In genomic region chr15:81891140-81891802, GRCm38 (mm10) we compare ENCODE assay signal across 16 mouse cellular contexts. TPM values are rescaled to one million over a fixed set of nuclear protein-coding genes. Genes with fewer than 3 reads are reported as not detected.
DNase-seq lines count a peak whose midpoint lies in the region; ATAC-seq and TF ChIP-seq lines count a peak whose summit lies in the region.
"Had no signal": no experiment of that assay in that cellular context is flagged by ENCODE, and none has a peak within 500 bp of the region (broad histone marks: within the 10 kb centered on the region; RNA-seq: fewer than 3 reads in every experiment).

No protein-coding gene starts in this region.

- TF ChIP-seq CTCF in liver, adult 2 months (IDR thresholded peaks at IDR 0.05; ENCODE audit: low read depth, low read length), result no peak

- peak; percentile 88 for ATAC-seq in frontal cortex, adult (ENCODE audit: low TSS enrichment)
- ATAC-seq: hindbrain, embryonic 16.5 days had no signal

- no peak for DNase-seq in frontal cortex, postnatal 10 days (ENCODE audit: low spot score in 2 of 2)
- DNase-seq in liver, adult 2 months (ENCODE audit: extremely low read depth, low read depth, low spot score), result no peak
- DNase-seq in liver, result no peak
- peak; percentile 54 to 91 for DNase-seq in left cerebral cortex, postnatal 25 days (ENCODE audit: low spot score in 2 of 2)
- peak; percentile 67 to 78 for DNase-seq in right cerebral cortex, postnatal 36 days (ENCODE audit: low spot score in 2 of 2)
- DNase-seq in gastrocnemius, postnatal 10 days, result no peak
- DNase-seq in cerebellum, postnatal 25 days, result no peak
- DNase-seq: adrenal gland, postnatal 10 days; lung, postnatal 10 days; spleen, adult 18-20 months; thymus, postnatal 4 days had no signal

- H3K4me3 ChIP-seq in liver, adult 2 months (ENCODE audit: insufficient read depth, low read depth, low read length), result no peak overlapping the region
- H3K4me3 ChIP-seq: embryonic facial prominence, embryonic 13.5 days; forebrain, embryonic 12.5 days; midbrain, embryonic 10.5 days had no signal

- H3K36me3 ChIP-seq in liver, adult 2 months (ENCODE audit: control insufficient read depth, insufficient read depth, low read length), result peaks cover 46% of the 10 kb centered on the region

- H3K9ac ChIP-seq in liver, adult 2 months (ENCODE audit: low read depth, low read length), result no peak overlapping the region
- H3K9ac ChIP-seq: embryonic facial prominence, embryonic 13.5 days; forebrain, embryonic 12.5 days had no signal

- peak overlapping the region; percentile 18 for H3K27ac ChIP-seq in liver, adult 2 months (replicated peaks; ENCODE audit: insufficient read depth, low read depth, low read length)
- H3K27ac ChIP-seq: embryonic facial prominence, embryonic 13.5 days; forebrain, embryonic 12.5 days; midbrain, embryonic 10.5 days had no signal

- intact Hi-C loops in left cerebral cortex, postnatal 25 days (cut with DNase I), result loop anchor here (1.0 kb wide), 1 partner anchor 11 kb away; no protein-coding TSS in a partner anchor

- TF ChIP-seq POLR2A in liver, adult 2 months (IDR thresholded peaks at IDR 0.05; ENCODE audit: extremely low read depth, insufficient read depth, low read length), result no peak

- H3K4me1 ChIP-seq in liver, adult 2 months (ENCODE audit: control insufficient read depth, insufficient read depth, low read length), result peaks cover 16% of the 10 kb centered on the region
- H3K4me1 ChIP-seq: embryonic facial prominence, embryonic 13.5 days; forebrain, embryonic 12.5 days; midbrain, embryonic 10.5 days had no signal

- H3K27me3 ChIP-seq in liver, adult 2 months (ENCODE audit: control insufficient read depth, insufficient read depth, low read length), result no peaks in the 10 kb centered on the region
- H3K27me3 ChIP-seq: embryonic facial prominence, embryonic 13.5 days; forebrain, embryonic 12.5 days had no signal

- 83% methylated on average over 7 of the region's 7 CpGs for WGBS in liver, adult 2 months

- peaks cover 23% of the 10 kb centered on the region for H3K79me2 ChIP-seq in liver, adult 2 months (ENCODE audit: control insufficient read depth, insufficient read depth, low read length)

RNA-seq across cellular contexts. Expression of gene Aco2, which starts 19.2 kb away (rescaled TPM):
- 170 and 187 TPM in 2 replicates for total RNA-seq in liver, adult 2 months (2014; rRNA removed)
- polyA plus RNA-seq in liver, adult 2 months (2012; rRNA removed), result 127 TPM in 2 replicates
- 100 to 1,000 TPM; 423 to 442 TPM for total RNA-seq in left cerebral cortex, postnatal 25 days (2021)
- 100 to 1,000 TPM; 789 to 874 TPM for total RNA-seq in gastrocnemius, postnatal 10 days (2021)

RNA-seq across cellular contexts. Expression of gene Phf5a, which starts 19.6 kb away (rescaled TPM):
- 12.3 and 15.6 TPM in 2 replicates for total RNA-seq in liver, adult 2 months (2014; rRNA removed)
- 27.5 and 28.7 TPM in 2 replicates for polyA plus RNA-seq in liver, adult 2 months (2012; rRNA removed)
- total RNA-seq in left cerebral cortex, postnatal 25 days (2021), result 10 to 100 TPM; 33.7 to 34.7 TPM
- 10 to 100 TPM; 37.4 to 39.6 TPM for total RNA-seq in gastrocnemius, postnatal 10 days (2021)

RNA-seq across cellular contexts. Expression of gene Tob2, which starts 32.7 kb away (rescaled TPM):
- total RNA-seq in liver, adult 2 months (2014; rRNA removed), result 15.8 and 25.6 TPM in 2 replicates
- polyA plus RNA-seq in liver, adult 2 months (2012; rRNA removed), result 20.9 and 21.6 TPM in 2 replicates
- 10 to 100 TPM; 25.5 to 27.2 TPM for total RNA-seq in left cerebral cortex, postnatal 25 days (2021)
- total RNA-seq in gastrocnemius, postnatal 10 days (2021), result 10 to 100 TPM; 38.1 to 80.4 TPM

RNA-seq across cellular contexts. Expression of gene Polr3h, which starts 34.8 kb away (rescaled TPM):
- 6.4 and 7.3 TPM in 2 replicates for total RNA-seq in liver, adult 2 months (2014; rRNA removed)
- 6.8 and 8.3 TPM in 2 replicates for polyA plus RNA-seq in liver, adult 2 months (2012; rRNA removed)
- 10 to 100 TPM; 49.8 to 56.5 TPM for total RNA-seq in left cerebral cortex, postnatal 25 days (2021)
- total RNA-seq in gastrocnemius, postnatal 10 days (2021), result 10 to 100 TPM in 1 of 2 experiments, 1 to 10 TPM in 1; 8.2 to 12.1 TPM

RNA-seq across cellular contexts. Expression of gene Csdc2, which starts 45.3 kb away (rescaled TPM):
- 0.09 and 0.13 TPM in 2 replicates for total RNA-seq in liver, adult 2 months (2014; rRNA removed)
- polyA plus RNA-seq in liver, adult 2 months (2012; rRNA removed), result 0.35 and 0.80 TPM in 2 replicates
- 10 to 100 TPM; 96.0 to 98.3 TPM for total RNA-seq in left cerebral cortex, postnatal 25 days (2021)
- total RNA-seq in gastrocnemius, postnatal 10 days (2021), result 1 to 10 TPM; 5.7 to 6.0 TPM

Comparison
In these comparisons a context has a peak if more than half of its experiments do, and no peak if none do; other contexts are left out.
1. DNase-seq: peak in left cerebral cortex, postnatal 25 days (2 of 2) and right cerebral cortex, postnatal 36 days (2 of 2); none in frontal cortex, postnatal 10 days (0 of 2), liver, adult 2 months (single experiment), liver (single experiment), gastrocnemius, postnatal 10 days (single experiment) and cerebellum, postnatal 25 days (0 of 2).